Mouse (Mus musculus) cerebellum, adult 8-10 months (tissue): ENCODE data around the gene Gcgr.
"Not testable (repeated sequence)": the region's sequence is repeated elsewhere in the genome, so short reads cannot be mapped to it uniquely, and the experiment has no call there.

Experiments
- DNase-seq: peaks from one replicate; pipeline ENCODE4 v3.0.0; 2022

Gcgr gene

GRCm38 (mm10) chr11:120572752-120573584 is 42.5 kb downstream of the Gcgr start, which contains the start of gene P4hb:
TSS of gene P4hb (minus strand) at chr11:120573253.
- DNase-seq: peak; percentile 99

- DNase-seq: no peak
Measured at GRCm38 (mm10) chr11:120573585-120574277, 43.2 kb downstream of the Gcgr start.

- no peak for DNase-seq
Measured at GRCm38 (mm10) chr11:120574278-120574600, 43.7 kb downstream of the Gcgr start.

DNA sequence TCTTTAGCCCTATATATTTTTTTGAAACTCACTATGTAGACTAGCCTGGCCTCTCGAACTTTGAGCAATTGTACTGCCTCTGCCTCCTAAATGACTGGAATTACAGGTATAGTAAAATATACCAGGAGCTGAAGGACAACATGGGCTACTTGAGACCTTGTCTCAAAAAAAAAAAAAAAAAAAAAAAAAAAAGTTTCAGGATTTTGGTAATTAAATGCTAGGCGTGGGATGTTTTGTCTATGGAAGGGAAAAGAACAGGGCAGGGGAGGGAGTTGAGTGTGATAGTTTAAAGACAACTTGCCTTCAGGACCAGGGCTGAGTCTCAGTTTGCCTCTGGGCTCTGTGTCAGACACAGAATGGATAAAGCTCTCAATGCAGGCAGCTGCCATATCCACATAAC is 44.5 kb downstream of the Gcgr start:
- DNase-seq: no peak

DNA sequence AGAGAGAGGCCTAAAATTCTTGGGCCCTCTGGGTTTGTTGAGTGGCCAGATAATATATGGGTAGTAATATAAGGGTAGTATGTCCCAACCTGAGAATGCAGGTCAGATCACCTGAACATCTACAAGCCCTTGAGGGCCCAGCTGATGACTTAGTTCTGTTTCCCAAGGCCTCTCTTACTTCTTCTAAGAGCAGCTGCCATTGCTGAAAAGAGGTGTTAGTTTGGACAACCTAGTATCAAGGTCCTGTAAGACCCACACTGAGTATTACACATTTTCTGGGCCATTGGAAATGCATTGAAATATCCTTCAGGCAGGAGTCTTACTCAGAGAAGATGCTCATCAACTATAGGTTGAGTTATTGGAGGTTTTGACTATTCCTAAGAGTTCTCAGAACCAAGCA is 45.4 kb downstream of the Gcgr start:
- no peak for DNase-seq

GRCm38 (mm10) chr11:120576365-120576981 is 46.0 kb downstream of the Gcgr start:
- DNase-seq: no peak

GRCm38 (mm10) chr11:120577211-120578023 is 46.9 kb downstream of the Gcgr start:
- peak; percentile 45 for DNase-seq

DNA sequence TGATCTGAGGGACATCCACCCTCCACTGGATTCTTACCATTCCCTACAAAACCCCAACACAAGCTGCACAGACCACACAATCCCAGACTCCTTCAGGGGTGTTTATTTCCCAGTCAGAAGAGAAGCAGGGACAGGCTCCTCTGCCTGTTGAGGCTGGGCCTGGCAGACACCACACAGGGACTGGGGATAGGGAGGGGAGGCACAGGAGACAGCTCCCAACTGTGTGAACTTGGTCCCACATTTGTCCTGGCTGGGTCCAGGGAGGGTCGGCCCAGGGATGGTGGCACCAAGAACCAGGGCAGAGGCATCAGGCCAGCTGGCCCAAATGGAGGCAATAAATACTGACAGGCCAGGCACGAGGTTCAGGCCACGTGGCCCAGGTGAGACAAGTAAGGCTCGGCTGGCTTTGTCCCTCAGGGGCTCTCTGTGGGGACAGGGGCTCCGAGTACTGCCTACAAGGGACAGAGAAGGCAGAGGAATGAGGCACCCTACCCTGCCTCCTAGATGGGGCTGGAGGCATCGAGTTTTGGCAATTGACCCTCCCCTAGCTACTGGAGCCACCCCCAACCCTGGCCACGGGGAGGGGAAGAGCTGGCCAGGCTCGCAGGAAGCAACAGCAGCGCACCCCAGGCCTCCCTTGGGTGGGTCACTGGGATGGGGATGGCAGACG is 47.7 kb downstream of the Gcgr start:
- DNase-seq: no peak

DNA sequence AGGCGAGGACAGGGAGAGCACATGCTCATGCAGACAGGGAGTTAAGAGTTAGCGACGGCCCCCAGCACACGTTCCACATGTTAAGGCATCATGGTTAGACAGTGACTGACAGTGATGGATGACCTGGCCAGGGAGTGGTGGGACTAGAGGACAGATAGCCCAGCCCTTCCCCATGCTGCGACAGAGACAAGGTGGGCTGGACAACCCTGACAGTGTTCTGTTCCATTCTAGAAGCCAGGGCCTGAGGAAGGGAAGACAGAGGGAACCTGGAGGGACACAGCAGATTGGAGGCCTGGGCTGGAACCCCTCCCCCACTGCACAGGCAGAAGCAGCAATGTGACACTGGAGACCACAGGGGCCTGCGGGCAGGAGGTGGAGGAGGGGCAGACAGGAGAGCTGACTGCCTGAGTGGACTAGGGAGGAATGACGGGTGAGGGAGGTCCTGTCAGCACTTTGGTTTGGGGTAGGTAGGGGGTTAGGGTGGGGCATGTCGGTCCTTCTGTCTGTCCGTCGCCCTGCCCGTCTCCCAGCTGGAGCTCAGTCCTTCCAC is 48.3 kb downstream of the Gcgr start:
- DNase-seq: no peak

- DNase-seq: peak; percentile 81
Measured at GRCm38 (mm10) chr11:120579316-120580107, 49.0 kb downstream of the Gcgr start.

- no peak for DNase-seq
Measured at GRCm38 (mm10) chr11:120580190-120580589, 49.7 kb downstream of the Gcgr start.

DNA sequence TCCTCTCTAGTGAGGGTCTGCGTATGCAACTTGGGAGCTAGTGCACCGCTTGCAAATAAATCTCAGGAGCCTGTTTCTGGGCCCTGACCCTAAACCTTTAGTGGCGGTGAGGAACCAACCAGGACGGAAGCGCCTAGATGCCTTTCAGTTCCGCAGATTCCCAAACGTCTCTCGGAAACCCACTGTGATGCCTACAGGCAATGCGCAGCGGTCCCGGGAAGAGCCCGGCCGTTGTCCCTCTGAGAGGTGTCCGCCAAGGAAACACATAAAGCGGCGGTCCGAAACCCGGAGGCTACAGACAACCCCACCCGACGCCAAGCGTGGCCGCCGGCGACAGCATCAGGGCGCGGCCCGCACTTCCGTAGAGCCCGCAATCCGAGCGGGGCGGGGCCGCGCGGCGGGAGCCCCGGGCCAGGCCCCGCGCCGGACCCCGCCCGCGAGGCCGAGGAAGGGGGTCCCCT is 50.4 kb downstream of the Gcgr start:
- DNase-seq: peak; percentile 49

- peak; percentile 86 for DNase-seq
Measured at GRCm38 (mm10) chr11:120581490-120582267, 51.2 kb downstream of the Gcgr start, which contains the start of gene Arhgdia. TSS of gene Arhgdia (minus strand) at chr11:120581624.

DNA sequence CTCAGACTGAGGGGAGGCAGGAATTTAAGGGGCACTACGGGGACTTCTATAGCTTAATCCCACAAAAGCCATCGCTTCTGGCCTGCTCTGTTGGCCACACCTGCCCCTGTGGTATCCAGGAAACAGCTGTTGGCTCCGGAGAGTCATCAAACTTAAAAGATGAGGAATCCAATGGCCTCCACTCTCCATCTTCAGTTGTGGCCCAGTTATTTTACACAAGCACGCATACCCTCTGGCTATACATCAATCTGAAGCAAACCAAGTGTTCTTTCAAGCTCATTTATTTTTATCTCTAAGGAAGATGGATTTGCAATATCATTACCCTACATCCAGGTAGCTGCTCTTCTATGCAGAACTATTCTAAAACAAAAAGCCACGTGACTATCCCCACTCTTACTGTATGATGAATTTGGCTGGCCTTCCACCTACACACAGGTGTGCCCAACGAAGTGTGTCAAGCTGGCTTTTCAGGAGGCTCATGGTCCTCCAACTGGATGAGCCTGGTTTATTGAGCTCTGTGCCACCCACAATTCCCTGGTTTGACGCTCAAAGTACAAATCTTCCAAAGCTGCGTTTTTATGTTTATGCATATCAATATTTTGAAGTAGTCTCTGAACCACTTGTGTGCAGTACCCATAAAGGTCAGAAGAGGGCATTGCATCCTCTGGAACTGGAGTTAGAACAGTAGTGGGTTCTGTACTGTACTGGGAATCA is 51.9 kb downstream of the Gcgr start:
- DNase-seq: no peak

GRCm38 (mm10) chr11:120582982-120583293 is 52.4 kb downstream of the Gcgr start:
- DNase-seq: not testable (repeated sequence)

GRCm38 (mm10) chr11:120583937-120584336 is 53.4 kb downstream of the Gcgr start:
- DNase-seq: no peak

DNA sequence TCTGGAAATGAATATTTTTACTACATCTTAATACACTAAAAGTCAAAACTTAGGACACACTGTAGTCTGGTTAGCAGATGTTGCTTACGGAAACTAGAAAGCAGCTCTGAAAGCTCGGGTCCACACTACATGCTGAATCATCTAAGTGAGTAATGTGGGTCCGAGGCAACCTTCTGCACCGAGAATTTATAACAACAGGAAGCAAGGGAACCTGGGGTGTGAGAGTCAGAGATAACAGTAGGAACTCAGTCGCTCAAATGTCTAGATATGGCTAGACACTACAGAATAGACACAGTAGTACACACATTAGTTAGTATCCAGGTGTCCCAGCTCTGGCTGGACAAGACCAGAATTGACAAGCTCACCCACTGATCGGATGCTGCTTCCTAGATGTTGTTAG is 58.0 kb downstream of the Gcgr start:
- no peak for DNase-seq
